Mouse (Mus musculus) cortical plate, adult 2 months (tissue): ENCODE data around the gene Naa80.

Source experiments
- CTCF ChIP-seq: fragments of 200-500 bp; IDR thresholded peaks from 2 replicates; pipeline ENCODE4 v1.5.1; 2011; ENCODE audit warnings: mild to moderate bottlenecking, control low read depth, low read length; ENCODE audit not compliant: insufficient read depth; ENCODE audit errors: extremely low read depth
- POLR2A ChIP-seq: fragments of 200-500 bp; IDR thresholded peaks from 2 replicates; pipeline ENCODE4 v1.6.1; 2011; ENCODE audit warnings: mild to moderate bottlenecking, low read length, control low read depth; ENCODE audit not compliant: insufficient read depth; ENCODE audit errors: extremely low read depth

DNA sequence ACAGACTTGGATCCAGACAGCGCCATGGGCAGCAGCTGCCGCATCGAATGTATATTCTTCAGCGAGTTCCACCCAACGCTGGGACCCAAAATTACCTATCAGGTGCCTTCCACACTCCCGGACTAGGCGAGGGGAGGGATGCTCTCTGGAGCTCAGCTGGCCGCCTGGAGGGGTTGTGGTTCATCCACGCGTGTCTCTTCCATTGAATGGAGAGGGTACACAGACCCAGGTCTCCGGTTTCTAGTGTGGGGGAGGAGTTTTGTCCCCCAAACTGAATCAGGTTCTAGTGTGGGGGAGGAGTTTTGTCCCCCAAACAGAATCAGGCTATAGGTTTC is 36.4 kb upstream of the Naa80 start:
- TF ChIP-seq CTCF (no peak), POLR2A (no peak)
